Mouse (Mus musculus) embryonic facial prominence, embryonic 13.5 days (tissue): ENCODE measurements around the gene Cd47. TPM values are rescaled to one million over a fixed set of nuclear protein-coding genes. Genes with fewer than 3 reads are reported as not detected.
A peak's percentile ranks its signal among the peaks of the same experiment; 100 is the strongest.

ENCODE experiments used
- ATAC-seq: fragments of 200-750 bp; cut with Nextera tagmentation; 2 replicates; pipeline ENCODE4 v1.8.0; 2017; ENCODE audit warnings: low read depth; ENCODE audit not compliant: insufficient number of reproducible peaks, insufficient read depth, low FRiP score, low TSS enrichment
- H3K27ac ChIP-seq: fragments of 300-500 bp; sonication (generic); 2 replicates; pipeline ENCODE4 v1.5.1; 2015; ENCODE audit warnings: moderate library complexity, mild to moderate bottlenecking, inconsistent platforms
- H3K27me3 ChIP-seq: fragments of 300-500 bp; sonication (generic); 2 replicates; pipeline ENCODE4 v1.6.1; 2015; ENCODE audit warnings: mild to moderate bottlenecking, inconsistent platforms
- H3K36me3 ChIP-seq: fragments of 300-500 bp; sonication (generic); 2 replicates; pipeline ENCODE4 v1.6.1; 2015; ENCODE audit warnings: mild to moderate bottlenecking, inconsistent platforms
- H3K4me1 ChIP-seq: fragments of 300-500 bp; sonication (generic); 2 replicates; pipeline ENCODE4 v1.6.1; 2015; ENCODE audit warnings: inconsistent platforms
- H3K4me2 ChIP-seq: fragments of 300-500 bp; sonication (generic); 2 replicates; pipeline ENCODE4 v1.6.1; 2015; ENCODE audit warnings: moderate library complexity, mild to moderate bottlenecking, inconsistent platforms
- H3K4me3 ChIP-seq: fragments of 300-500 bp; sonication (generic); 2 replicates; pipeline ENCODE4 v1.5.1; 2015; ENCODE audit warnings: mild to moderate bottlenecking, inconsistent platforms
- H3K9ac ChIP-seq: fragments of 300-500 bp; sonication (generic); 2 replicates; pipeline ENCODE4 v1.6.1; 2015; ENCODE audit warnings: mild to moderate bottlenecking, inconsistent platforms
- H3K9me3 ChIP-seq: fragments of 300-500 bp; sonication (generic); 2 replicates; pipeline ENCODE4 v1.6.1; 2016; ENCODE audit warnings: inconsistent platforms
- WGBS: fragments of 180-500 bp; shearing (Covaris S2); methylation state at CpG from one replicate; pipeline ENCODE4 v1.1.7; 2015; ENCODE audit warnings: mixed read lengths; 5-methylcytosine and 5-hydroxymethylcytosine counted together
- polyA plus RNA-seq: library from polyadenylated mRNA; unstranded; fragments of >200 nt; fragmentation: Nextera tagmentation; extraction: Ambion mirVana; gene quantifications from 2 replicates; pipeline ENCODE4 v1.2.1, GENCODE M21; 2015

The Cd47 gene
- polyA plus RNA-seq, 1 experiment from 2014 or later = 70.1 TPM

DNA sequence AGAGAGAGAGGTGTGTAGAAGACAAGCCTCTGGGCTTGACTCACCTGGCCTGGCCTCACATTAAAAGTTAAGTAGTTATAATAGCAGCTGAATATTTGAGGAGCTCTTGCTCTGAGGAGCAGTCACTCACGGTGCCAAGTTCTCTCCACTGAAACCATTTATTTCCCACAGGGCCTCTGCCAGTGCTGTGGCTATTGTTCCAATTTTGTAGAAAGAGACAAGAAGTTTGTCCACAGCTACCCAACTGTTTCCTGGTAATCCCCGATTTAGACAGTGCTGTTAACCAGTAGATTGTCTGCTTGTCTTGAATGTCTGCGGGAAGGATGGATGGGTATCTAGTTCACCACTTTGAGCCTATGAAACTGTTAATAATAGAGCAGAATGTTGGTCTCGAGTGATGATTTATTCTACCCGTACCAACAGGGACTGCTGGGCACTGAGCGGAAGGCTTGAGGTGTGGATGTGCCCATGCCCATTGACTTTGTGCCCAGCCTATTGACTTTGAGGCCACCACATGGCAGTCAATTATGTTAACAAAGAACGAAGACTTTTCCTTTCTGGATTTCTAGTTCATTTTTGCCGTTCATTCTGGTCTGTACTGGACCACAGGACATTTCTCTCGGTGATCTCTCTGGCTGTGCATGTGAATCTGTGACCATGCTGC lies 86.2 kb downstream of the Cd47 start:
- H3K9ac ChIP-seq = no peak overlapping the region
- H3K27ac ChIP-seq = no peak overlapping the region
- no peaks in the 10 kb centered on the region for H3K9me3 ChIP-seq
- 92% methylated on average over 9 of the region's 9 CpGs for WGBS
- H3K4me3 ChIP-seq = no peak overlapping the region
- peaks cover 8% of the 10 kb centered on the region for H3K4me1 ChIP-seq
- no peaks in the 10 kb centered on the region for H3K27me3 ChIP-seq
- peaks cover 6% of the 10 kb centered on the region; the same call in 1 of the 2 replicates for H3K36me3 ChIP-seq
- ATAC-seq = no peak
- no peak overlapping the region for H3K4me2 ChIP-seq

GRCm38 (mm10) chr16:49887290-49887689 lies 87.0 kb downstream of the Cd47 start:
- 82% methylated on average over 3 of the region's 3 CpGs for WGBS
- H3K27ac ChIP-seq = no peak overlapping the region
- no peak for ATAC-seq
- 0 out of 2 replicates have a peak, but pooled peaks cover 2% of the 10 kb centered on the region for H3K9me3 ChIP-seq
- no peak overlapping the region for H3K4me2 ChIP-seq
- H3K9ac ChIP-seq = no peak overlapping the region
- H3K27me3 ChIP-seq = no peaks in the 10 kb centered on the region
- peaks cover 8% of the 10 kb centered on the region for H3K4me1 ChIP-seq
- H3K36me3 ChIP-seq = peaks cover 10% of the 10 kb centered on the region; the same call in 1 of the 2 replicates
- H3K4me3 ChIP-seq = no peak overlapping the region

- 46% methylated on average over 9 of the region's 9 CpGs for WGBS
- ATAC-seq = no peak
- no peak overlapping the region for H3K27ac ChIP-seq
- H3K36me3 ChIP-seq = peaks cover 11% of the 10 kb centered on the region; the same call in 1 of the 2 replicates
- no peak overlapping the region for H3K4me2 ChIP-seq
- H3K27me3 ChIP-seq = no peaks in the 10 kb centered on the region
- H3K9me3 ChIP-seq = 0 out of 2 replicates have a peak, but pooled peaks cover 2% of the 10 kb centered on the region
- no peak overlapping the region for H3K9ac ChIP-seq
- H3K4me1 ChIP-seq = peaks cover 8% of the 10 kb centered on the region
- H3K4me3 ChIP-seq = no peak overlapping the region
Measured at GRCm38 (mm10) chr16:49887811-49888564, 87.7 kb downstream of the Cd47 start.

GRCm38 (mm10) chr16:49889031-49889655 lies 88.8 kb downstream of the Cd47 start:
- Histone ChIP-seq H3K27me3 (no peaks in the 10 kb centered on the region), H3K4me1 (peaks cover 8% of the 10 kb centered on the region), H3K36me3 (peaks cover 11% of the 10 kb centered on the region; the same call in 1 of the 2 replicates), H3K4me3 (no peak overlapping the region), H3K27ac (no peak overlapping the region), H3K4me2 (no peak overlapping the region), H3K9ac (no peak overlapping the region), H3K9me3 (0 out of 2 replicates have a peak, but pooled peaks cover 2% of the 10 kb centered on the region)
- 87% methylated on average over 2 of the region's 2 CpGs for WGBS
- no peak for ATAC-seq

DNA sequence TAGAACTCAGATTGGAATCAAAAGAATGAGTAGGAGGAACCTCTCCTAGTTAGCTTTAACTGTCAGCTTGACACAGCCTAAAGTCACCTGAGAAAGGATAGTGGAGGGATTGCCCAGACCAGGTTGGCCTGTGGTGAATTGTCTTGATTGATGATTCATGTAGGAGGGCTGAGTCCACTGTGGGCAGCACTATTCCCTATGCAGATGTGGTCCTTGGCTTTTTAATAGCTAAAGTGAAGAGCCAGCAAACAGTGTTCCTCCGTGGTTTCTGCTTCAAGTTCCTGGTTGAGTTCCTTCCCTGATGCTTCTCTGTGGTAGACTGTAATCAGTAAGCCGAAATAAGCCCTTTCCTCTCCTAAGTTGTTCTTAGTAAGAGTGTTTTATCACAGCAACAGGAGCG lies 91.9 kb downstream of the Cd47 start:
- H3K27ac ChIP-seq = no peak overlapping the region
- H3K4me3 ChIP-seq = no peak overlapping the region
- H3K9ac ChIP-seq = no peak overlapping the region
- 96% methylated on average over 3 of the region's 3 CpGs for WGBS
- H3K36me3 ChIP-seq = 0 out of 2 replicates have a peak, but pooled peaks cover 9% of the 10 kb centered on the region
- H3K27me3 ChIP-seq = no peaks in the 10 kb centered on the region
- H3K4me2 ChIP-seq = no peak overlapping the region
- 0 out of 2 replicates have a peak, but pooled peaks cover 2% of the 10 kb centered on the region for H3K9me3 ChIP-seq
- H3K4me1 ChIP-seq = peaks cover 8% of the 10 kb centered on the region
- no peak for ATAC-seq

GRCm38 (mm10) chr16:49892945-49893344 lies 92.6 kb downstream of the Cd47 start:
- H3K4me1 ChIP-seq = peaks cover 7% of the 10 kb centered on the region
- H3K36me3 ChIP-seq = 0 out of 2 replicates have a peak, but pooled peaks cover 9% of the 10 kb centered on the region
- no peak overlapping the region for H3K4me2 ChIP-seq
- 75% methylated on average over 2 of the region's 2 CpGs for WGBS
- no peak for ATAC-seq
- H3K9ac ChIP-seq = no peak overlapping the region
- H3K9me3 ChIP-seq = 0 out of 2 replicates have a peak, but pooled peaks cover 2% of the 10 kb centered on the region
- H3K4me3 ChIP-seq = no peak overlapping the region
- H3K27ac ChIP-seq = no peak overlapping the region
- no peaks in the 10 kb centered on the region for H3K27me3 ChIP-seq

DNA sequence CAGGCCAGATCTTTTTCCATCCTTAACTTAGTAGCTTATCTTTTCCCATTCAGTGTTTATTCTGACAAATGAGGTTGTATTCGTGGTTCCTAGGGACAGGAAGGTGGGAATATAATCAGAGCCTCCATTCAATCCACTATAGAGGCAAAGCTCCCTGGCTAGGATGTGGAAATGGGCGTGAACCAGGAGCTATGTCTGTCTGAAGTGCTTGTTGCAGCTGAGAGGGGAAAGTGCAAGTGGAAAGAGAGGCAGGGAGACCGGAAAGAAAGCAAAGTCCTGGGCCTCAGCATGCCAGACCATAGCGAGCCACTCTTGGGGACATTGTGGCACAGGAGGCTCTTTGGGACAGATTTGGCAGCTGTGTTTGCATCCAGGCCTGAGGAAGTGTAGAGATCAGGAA lies 94.3 kb downstream of the Cd47 start:
- ATAC-seq = no peak
- no peak overlapping the region for H3K27ac ChIP-seq
- no peak overlapping the region for H3K4me2 ChIP-seq
- no peak overlapping the region for H3K9ac ChIP-seq
- WGBS = 66% methylated on average over 4 of the region's 4 CpGs
- H3K9me3 ChIP-seq = 0 out of 2 replicates have a peak, but pooled peaks cover 2% of the 10 kb centered on the region
- no peak overlapping the region for H3K4me3 ChIP-seq
- H3K27me3 ChIP-seq = no peaks in the 10 kb centered on the region
- H3K4me1 ChIP-seq = no peaks in the 10 kb centered on the region
- H3K36me3 ChIP-seq = peaks cover 12% of the 10 kb centered on the region; the same call in 1 of the 2 replicates

GRCm38 (mm10) chr16:49896132-49896531 lies 95.8 kb downstream of the Cd47 start:
- Histone ChIP-seq H3K4me2 (no peak overlapping the region), H3K9ac (no peak overlapping the region), H3K9me3 (0 out of 2 replicates have a peak, but pooled peaks cover 2% of the 10 kb centered on the region), H3K4me3 (no peak overlapping the region), H3K27ac (no peak overlapping the region), H3K4me1 (no peaks in the 10 kb centered on the region), H3K36me3 (peaks cover 12% of the 10 kb centered on the region; the same call in 1 of the 2 replicates), H3K27me3 (no peaks in the 10 kb centered on the region)
- 87% methylated on average over 8 of the region's 8 CpGs for WGBS
- no peak for ATAC-seq

DNA sequence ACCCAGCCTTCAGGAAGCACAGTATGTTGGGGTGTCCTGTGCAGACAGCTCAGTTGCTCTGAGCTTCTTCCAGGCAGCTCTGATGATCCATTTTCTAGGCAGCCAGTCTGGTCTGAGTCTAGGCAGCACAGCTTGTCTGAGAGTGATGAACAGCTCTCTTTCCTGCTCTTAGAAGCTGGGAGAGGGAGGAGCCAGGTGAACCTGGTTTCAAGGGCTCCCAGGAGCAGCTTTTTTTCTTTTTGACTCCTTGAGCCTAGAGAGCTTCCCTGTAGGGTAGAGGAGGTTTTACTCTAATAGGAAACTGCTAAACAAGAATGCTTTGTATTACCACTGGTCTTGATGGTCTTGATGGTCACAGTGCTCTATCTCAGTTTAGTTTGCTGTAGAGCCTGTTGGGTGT lies 101.1 kb downstream of the Cd47 start:
- Histone ChIP-seq H3K9ac (no peak overlapping the region), H3K27me3 (no peaks in the 10 kb centered on the region), H3K4me1 (peaks cover 18% of the 10 kb centered on the region), H3K27ac (no peak overlapping the region), H3K4me3 (no peak overlapping the region), H3K36me3 (peaks cover 17% of the 10 kb centered on the region), H3K4me2 (no peak overlapping the region), H3K9me3 (no peaks in the 10 kb centered on the region)
- no peak for ATAC-seq

GRCm38 (mm10) chr16:49902083-49902482 lies 101.8 kb downstream of the Cd47 start:
- Histone ChIP-seq H3K9me3 (no peaks in the 10 kb centered on the region), H3K36me3 (peaks cover 14% of the 10 kb centered on the region), H3K9ac (no peak overlapping the region), H3K27ac (no peak overlapping the region), H3K4me1 (peaks cover 24% of the 10 kb centered on the region), H3K4me2 (no peak overlapping the region), H3K4me3 (no peak overlapping the region), H3K27me3 (no peaks in the 10 kb centered on the region)
- ATAC-seq = no peak
- WGBS = 95% methylated on average over 5 of the region's 5 CpGs

DNA sequence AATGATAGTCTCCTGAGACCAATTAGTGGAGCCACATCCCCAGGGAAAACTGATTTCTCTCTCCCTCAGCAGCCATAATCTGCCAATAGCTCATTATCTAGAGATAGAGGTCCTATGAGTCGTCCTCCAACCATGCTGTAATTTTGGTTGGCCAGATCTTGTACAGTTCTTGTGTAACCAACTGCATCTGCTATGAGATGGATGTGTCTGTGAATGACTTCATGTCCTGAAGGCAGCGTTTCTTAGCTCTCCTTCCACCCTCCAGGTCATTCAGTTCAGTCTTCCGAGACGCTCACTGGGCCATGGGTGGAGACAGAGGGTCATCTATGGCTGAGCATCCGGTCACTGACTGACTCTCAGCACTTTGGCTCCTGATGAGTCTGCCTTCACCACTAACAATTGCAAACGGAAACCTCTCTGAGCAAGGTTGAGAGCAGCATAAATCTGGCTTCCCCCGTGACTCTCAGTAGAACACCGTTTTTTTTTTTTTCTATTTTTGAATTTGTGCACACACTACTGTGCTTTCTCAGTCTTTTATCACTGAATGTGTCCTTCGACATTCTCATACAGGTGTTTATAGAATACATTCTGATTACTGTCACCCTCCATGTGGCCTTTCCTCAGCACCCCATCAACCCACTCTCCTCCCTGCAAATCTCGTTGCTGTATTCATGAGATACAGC lies 104.1 kb downstream of the Cd47 start:
- H3K9me3 ChIP-seq = no peaks in the 10 kb centered on the region
- H3K27ac ChIP-seq = peak overlapping the region; percentile 93
- no peak overlapping the region for H3K9ac ChIP-seq
- peaks cover 12% of the 10 kb centered on the region for H3K36me3 ChIP-seq
- H3K27me3 ChIP-seq = no peaks in the 10 kb centered on the region
- 88% methylated on average over 10 of the region's 10 CpGs for WGBS
- H3K4me2 ChIP-seq = no peak overlapping the region
- no peak overlapping the region for H3K4me3 ChIP-seq
- H3K4me1 ChIP-seq = peaks cover 27% of the 10 kb centered on the region
- no peak for ATAC-seq
